Mouse (Mus musculus) MEL (cell line): ENCODE measurements around the gene Galntl6. TPM values are rescaled to one million over a fixed set of nuclear protein-coding genes. Genes with fewer than 3 reads are reported as not detected.

Experiments used
- DNase-seq: peaks from one replicate; pipeline ENCODE4 v3.0.0; 2011; ENCODE audit warnings: low read depth, low spot score
- H3K27ac ChIP-seq: 2 replicates; pipeline ENCODE4 v1.5.1; 2012; ENCODE audit warnings: low read depth, mild to moderate bottlenecking, control low read depth, low read length, moderate library complexity; ENCODE audit not compliant: control insufficient read depth
- H3K27me3 ChIP-seq, 2 experiments: fragments of 150-350 bp in 1 of 2; sonication (generic) in 1 of 2; 2 replicates each; pipeline ENCODE4 v1.6.1; 2012; ENCODE audit warnings: low read length in 2 of 2, mild to moderate bottlenecking in 2 of 2, improper control_type of control experiment in 1 of 2, moderate library complexity in 1 of 2; ENCODE audit not compliant: insufficient read depth in 2 of 2, control insufficient read depth in 1 of 2
- H3K36me3 ChIP-seq, 2 experiments: 2 replicates each; pipeline ENCODE4 v1.6.1; 2012 to 2014; ENCODE audit warnings: low read length in 2 of 2, improper control_type of control experiment in 1 of 2, inconsistent platforms in 1 of 2, mild to moderate bottlenecking in 1 of 2; ENCODE audit not compliant: insufficient read depth in 2 of 2, control insufficient read depth in 1 of 2
- H3K4me1 ChIP-seq, 2 experiments: fragments of 150-350 bp in 1 of 2; sonication (generic) in 1 of 2; 2 replicates each; pipeline ENCODE4 v1.6.1; 2012; ENCODE audit warnings: low read length in 2 of 2, improper control_type of control experiment in 1 of 2, mild to moderate bottlenecking in 1 of 2; ENCODE audit not compliant: insufficient read depth in 2 of 2, control insufficient read depth in 1 of 2
- H3K4me3 ChIP-seq, 2 experiments: fragments of 150-350 bp in 1 of 2; sonication (generic) in 1 of 2; 2 replicates each; pipeline ENCODE4 v1.5.1; 2012; ENCODE audit warnings: low read depth in 2 of 2, low read length in 2 of 2, mild to moderate bottlenecking in 2 of 2, moderate library complexity in 2 of 2, control low read depth in 1 of 2, improper control_type of control experiment in 1 of 2; ENCODE audit not compliant: control insufficient read depth in 1 of 2, insufficient read depth in 1 of 2
- H3K79me2 ChIP-seq: 2 replicates; pipeline ENCODE4 v1.6.1; 2012; ENCODE audit warnings: mild to moderate bottlenecking, low read length, moderate library complexity; ENCODE audit not compliant: control insufficient read depth, poor library complexity, insufficient read depth
- H3K9ac ChIP-seq: 2 replicates; pipeline ENCODE4 v1.6.1; 2012; ENCODE audit warnings: low read depth, mild to moderate bottlenecking, control low read depth, low read length, moderate library complexity; ENCODE audit not compliant: control insufficient read depth, poor library complexity, severe bottlenecking
- H3K9me3 ChIP-seq: fragments of 150-350 bp; sonication (generic); replicated peaks from 2 replicates; pipeline ENCODE4 v1.6.1; 2012; ENCODE audit warnings: mild to moderate bottlenecking, low read length, improper control_type of control experiment, moderate library complexity; ENCODE audit not compliant: insufficient read depth
- CHD1 ChIP-seq: IDR thresholded peaks from 2 replicates; pipeline ENCODE4 v1.6.1; 2012; ENCODE audit warnings: low read depth, mild to moderate bottlenecking, inconsistent platforms, low read length, improper control_type of control experiment
- CTCF ChIP-seq, 3 experiments: IDR thresholded peaks in 2 of 3; conservative IDR thresholded peaks in 1 of 3; 2 replicates each; pipeline ENCODE4 v1.5.1; 2011 to 2012; ENCODE audit warnings: low read length in 3 of 3, low read depth in 2 of 3, mild to moderate bottlenecking in 2 of 3, improper control_type of control experiment in 1 of 3, inconsistent platforms in 1 of 3, mixed read lengths in 1 of 3, moderate library complexity in 1 of 3; ENCODE audit not compliant: control insufficient read depth in 1 of 3, insufficient read depth in 1 of 3, poor library complexity in 1 of 3, severe bottlenecking in 1 of 3
- ETS1 ChIP-seq: IDR thresholded peaks from 2 replicates; pipeline ENCODE4 v1.6.1; 2012; ENCODE audit warnings: low read depth, mild to moderate bottlenecking, inconsistent platforms, low read length, improper control_type of control experiment, moderate library complexity
- HCFC1 ChIP-seq: IDR thresholded peaks from 2 replicates; pipeline ENCODE4 v1.6.1; 2012; ENCODE audit warnings: low read depth, mild to moderate bottlenecking, inconsistent platforms, low read length, improper control_type of control experiment, moderate library complexity
- KAT2A ChIP-seq: conservative IDR thresholded peaks from 2 replicates; pipeline ENCODE4 v1.6.1; 2012; ENCODE audit warnings: low read depth, low read length, improper control_type of control experiment, inconsistent platforms
- MAX ChIP-seq: IDR thresholded peaks from 2 replicates; pipeline ENCODE4 v1.6.1; 2011; ENCODE audit warnings: low read length, improper control_type of control experiment
- MAZ ChIP-seq: IDR thresholded peaks from 2 replicates; pipeline ENCODE4 v1.6.1; 2012; ENCODE audit warnings: low read depth, mild to moderate bottlenecking, inconsistent platforms, low read length, improper control_type of control experiment
- MEF2A ChIP-seq: IDR thresholded peaks from 2 replicates; pipeline ENCODE4 v1.6.1; 2014; ENCODE audit warnings: low read depth, mild to moderate bottlenecking, inconsistent platforms, low read length, improper control_type of control experiment; ENCODE audit not compliant: poor library complexity, insufficient replicate concordance, severe bottlenecking; ENCODE audit errors: extremely low read depth
- MXI1 ChIP-seq: IDR thresholded peaks from 2 replicates; pipeline ENCODE4 v1.6.1; 2011; ENCODE audit warnings: mild to moderate bottlenecking, low read depth, low read length, improper control_type of control experiment
- NELFE ChIP-seq: IDR thresholded peaks from 2 replicates; pipeline ENCODE4 v1.6.1; 2011; ENCODE audit warnings: low read depth, low read length, improper control_type of control experiment
- NRF1 ChIP-seq: IDR thresholded peaks from 2 replicates; pipeline ENCODE4 v1.6.1; 2014; ENCODE audit warnings: low read depth, mild to moderate bottlenecking, inconsistent platforms, low read length, improper control_type of control experiment, moderate library complexity; ENCODE audit not compliant: poor library complexity, insufficient read depth, severe bottlenecking
- POLR2A ChIP-seq, 2 experiments: IDR thresholded peaks; 2 replicates each; pipeline ENCODE4 v1.6.1; 2011 to 2012; ENCODE audit warnings: low read length in 2 of 2, mild to moderate bottlenecking in 2 of 2, control low read depth in 1 of 2, improper control_type of control experiment in 1 of 2, low read depth in 1 of 2, moderate library complexity in 1 of 2; ENCODE audit not compliant: control insufficient read depth in 1 of 2, insufficient read depth in 1 of 2, poor library complexity in 1 of 2
- RAD21 ChIP-seq: IDR thresholded peaks from 2 replicates; pipeline ENCODE4 v1.6.1; 2011; ENCODE audit warnings: mild to moderate bottlenecking, low read depth, low read length, improper control_type of control experiment
- SMC3 ChIP-seq: IDR thresholded peaks from 2 replicates; pipeline ENCODE4 v1.6.1; 2011; ENCODE audit warnings: low read depth, low read length, improper control_type of control experiment
- TBP ChIP-seq: IDR thresholded peaks from 2 replicates; pipeline ENCODE4 v1.8.0; 2011; ENCODE audit warnings: low read depth, low read length, improper control_type of control experiment
- UBTF ChIP-seq: IDR thresholded peaks from 2 replicates; pipeline ENCODE4 v1.6.1; 2012; ENCODE audit warnings: low read depth, mild to moderate bottlenecking, inconsistent platforms, low read length, improper control_type of control experiment, moderate library complexity, borderline replicate concordance; ENCODE audit not compliant: insufficient read depth
- ZC3H11A ChIP-seq: IDR thresholded peaks from 2 replicates; pipeline ENCODE4 v1.6.1; 2012; ENCODE audit warnings: low read depth, mild to moderate bottlenecking, inconsistent platforms, low read length, improper control_type of control experiment
- ZNF384 ChIP-seq: IDR thresholded peaks from 2 replicates; pipeline ENCODE4 v1.6.1; 2012; ENCODE audit warnings: low read depth, mild to moderate bottlenecking, inconsistent platforms, low read length, improper control_type of control experiment
- polyA plus RNA-seq, 2 experiments: library from polyadenylated mRNA; stranded (reverse) in 1 of 2; unstranded in 1 of 2; fragments of >175 nt in 1 of 2; fragments of >200 nt in 1 of 2; gene quantifications; 2 replicates each; pipeline versions ENCODE4 v1.2.1 to v1.2.4; 2012; ENCODE audit warnings: low replicate concordance in 2 of 2, low read depth in 1 of 2; ENCODE audit not compliant: insufficient read length in 2 of 2, insufficient read depth in 1 of 2, missing spikeins in 1 of 2
- total RNA-seq: library from RNA; depleted of rRNA; stranded (reverse); fragments of 300-350 nt; gene quantifications from 2 replicates; pipeline ENCODE4 v1.2.3, GENCODE M21; 2012

Galntl6 gene
- total and polyA plus RNA-seq, 3 experiments, result not detected

GRCm38 (mm10) chr8:57793455-57793854 lies 1119.0 kb downstream of the Galntl6 start:
- DNase-seq, result no peak
- no peak for TF ChIP-seq NELFE
- no peak for TF ChIP-seq ETS1
- peak; percentile 36; the same call in 1 of the 2 replicates for TF ChIP-seq SMC3
- TF ChIP-seq CTCF (IDR thresholded peaks at IDR 0.05 in 2 of 3, conservative IDR thresholded peaks at IDR 0.05 in 1 of 3; ENCODE audit: control insufficient read depth in 1 of 3, insufficient read depth in 1 of 3, low read depth in 2 of 3, low read length in 3 of 3, poor library complexity in 1 of 3, severe bottlenecking in 1 of 3), result peak in 1 of 3 experiments; percentile 14; a peak in 1 of 6 replicates
- no peak for TF ChIP-seq POLR2A (IDR thresholded peaks at IDR 0.05; ENCODE audit: control insufficient read depth in 1 of 2, insufficient read depth in 1 of 2, low read depth in 1 of 2, low read length in 2 of 2, poor library complexity in 1 of 2)
- TF ChIP-seq UBTF, result no peak
- H3K9me3 ChIP-seq, result no peaks in the 10 kb centered on the region
- H3K27ac ChIP-seq, result no peak overlapping the region
- H3K79me2 ChIP-seq, result no peaks in the 10 kb centered on the region
- no peaks in the 10 kb centered on the region; a peak in 1 of 4 replicates for H3K4me1 ChIP-seq
- H3K4me3 ChIP-seq, result no peak overlapping the region
- no peak overlapping the region for H3K9ac ChIP-seq
- H3K27me3 ChIP-seq, result no peaks in the 10 kb centered on the region
- no peaks in the 10 kb centered on the region for H3K36me3 ChIP-seq

DNA sequence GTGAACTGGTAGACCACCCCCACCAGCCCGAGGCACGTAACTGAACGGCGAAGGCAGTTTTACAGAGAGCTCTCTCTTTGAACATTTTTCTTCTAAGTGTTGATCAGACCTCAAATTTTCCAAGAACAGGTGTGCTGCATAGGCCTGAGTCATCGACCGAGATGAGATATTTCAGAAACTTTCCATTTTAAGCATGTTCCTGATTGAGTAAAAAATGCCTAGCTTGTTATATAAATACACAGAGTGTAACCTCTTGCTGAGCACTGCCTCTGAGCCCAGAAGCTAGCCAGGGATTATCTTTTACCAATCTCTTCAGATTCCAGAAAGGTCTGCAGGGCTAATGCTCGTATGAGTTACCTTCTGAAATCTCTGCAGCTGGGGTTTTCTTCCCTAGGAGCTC lies 1120.2 kb downstream of the Galntl6 start:
- DNase-seq, result no peak
- TF ChIP-seq KAT2A (no peak), MAX (no peak), MEF2A (no peak), MXI1 (no peak), ZNF384 (no peak), TBP (no peak), HCFC1 (no peak), UBTF (no peak), MAZ (no peak), RAD21 (no peak), CHD1 (no peak)
- H3K9ac ChIP-seq, result no peak overlapping the region
- H3K9me3 ChIP-seq, result no peaks in the 10 kb centered on the region
- H3K4me1 ChIP-seq, result no peaks in the 10 kb centered on the region; a peak in 1 of 4 replicates
- no peak overlapping the region for H3K27ac ChIP-seq
- no peaks in the 10 kb centered on the region for H3K27me3 ChIP-seq
- H3K79me2 ChIP-seq, result no peaks in the 10 kb centered on the region
- no peaks in the 10 kb centered on the region for H3K36me3 ChIP-seq
- H3K4me3 ChIP-seq, result no peak overlapping the region

GRCm38 (mm10) chr8:57791309-57791721 lies 1121.1 kb downstream of the Galntl6 start:
- H3K9ac ChIP-seq, result no peak overlapping the region
- no peaks in the 10 kb centered on the region; a peak in 1 of 4 replicates for H3K4me1 ChIP-seq
- H3K27ac ChIP-seq, result no peak overlapping the region
- H3K27me3 ChIP-seq, result no peaks in the 10 kb centered on the region
- DNase-seq, result peak; percentile 55
- no peaks in the 10 kb centered on the region for H3K9me3 ChIP-seq
- H3K36me3 ChIP-seq, result no peaks in the 10 kb centered on the region
- H3K4me3 ChIP-seq, result no peak overlapping the region
- H3K79me2 ChIP-seq, result no peaks in the 10 kb centered on the region
- peak; percentile 30 to 82 (median 32); a peak in 4 of 6 replicates for TF ChIP-seq CTCF (IDR thresholded peaks at IDR 0.05 in 2 of 3, conservative IDR thresholded peaks at IDR 0.05 in 1 of 3; ENCODE audit: control insufficient read depth in 1 of 3, insufficient read depth in 1 of 3, low read depth in 2 of 3, low read length in 3 of 3, poor library complexity in 1 of 3, severe bottlenecking in 1 of 3)
- TF ChIP-seq ZC3H11A, result peak; percentile 96
- peak; percentile 95 for TF ChIP-seq SMC3
- peak; percentile 90 for TF ChIP-seq RAD21
- TF ChIP-seq NRF1, result no peak
